Mouse (Mus musculus) forebrain, embryonic 13.5 days (tissue): ENCODE measurements around the gene Cuedc1. TPM values are rescaled to one million over a fixed set of nuclear protein-coding genes. Genes with fewer than 3 reads are reported as not detected.

Experiments used
- ATAC-seq: fragments of 200-750 bp; cut with Nextera tagmentation; 2 replicates; pipeline ENCODE4 v1.8.0; 2017
- H3K27ac ChIP-seq: fragments of 300-500 bp; sonication (generic); 2 replicates; pipeline ENCODE4 v1.5.1; 2015; ENCODE audit warnings: inconsistent platforms, mild to moderate bottlenecking, moderate library complexity
- H3K27me3 ChIP-seq: fragments of 300-500 bp; sonication (generic); 2 replicates; pipeline ENCODE4 v1.6.1; 2015; ENCODE audit warnings: mild to moderate bottlenecking, inconsistent platforms
- H3K36me3 ChIP-seq: fragments of 300-500 bp; sonication (generic); 2 replicates; pipeline ENCODE4 v1.6.1; 2015; ENCODE audit warnings: mild to moderate bottlenecking, inconsistent platforms; ENCODE audit not compliant: poor library complexity, severe bottlenecking
- H3K4me1 ChIP-seq: fragments of 300-500 bp; sonication (generic); 2 replicates; pipeline ENCODE4 v1.6.1; 2015; ENCODE audit warnings: inconsistent platforms
- H3K4me2 ChIP-seq: fragments of 300-500 bp; sonication (generic); 2 replicates; pipeline ENCODE4 v1.6.1; 2015; ENCODE audit warnings: inconsistent platforms, mild to moderate bottlenecking, moderate library complexity
- H3K4me3 ChIP-seq: fragments of 300-500 bp; sonication (generic); 2 replicates; pipeline ENCODE4 v1.5.1; 2015; ENCODE audit warnings: mild to moderate bottlenecking, inconsistent platforms
- H3K9ac ChIP-seq: fragments of 300-500 bp; sonication (generic); 2 replicates; pipeline ENCODE4 v1.6.1; 2015; ENCODE audit warnings: mild to moderate bottlenecking, inconsistent platforms
- H3K9me3 ChIP-seq: fragments of 300-500 bp; sonication (generic); replicated peaks from 2 replicates; pipeline ENCODE4 v1.6.1; 2016; ENCODE audit warnings: inconsistent platforms
- WGBS: fragments of 180-500 bp; shearing (Covaris S2); methylation state at CpG from one replicate; pipeline ENCODE4 v1.1.7; 2015; 5-methylcytosine and 5-hydroxymethylcytosine counted together
- polyA plus RNA-seq: library from polyadenylated mRNA; unstranded; fragments of >200 nt; fragmentation: Nextera tagmentation; extraction: Ambion mirVana; gene quantifications from 2 replicates; pipeline ENCODE4 v1.2.1, GENCODE M21; 2015

Gene Cuedc1
- polyA plus RNA-seq, 1 experiment from 2014 or later, result 37.4 TPM

GRCm38 (mm10) chr11:88144100-88144499 lies 46.2 kb downstream of the Cuedc1 start:
- Histone ChIP-seq H3K4me2 (no peak overlapping the region), H3K4me1 (peaks cover 63% of the 10 kb centered on the region), H3K4me3 (no peak overlapping the region), H3K9ac (no peak overlapping the region), H3K27ac (no peak overlapping the region), H3K9me3 (no peaks in the 10 kb centered on the region), H3K36me3 (peaks cover 3% of the 10 kb centered on the region; the same call in 1 of the 2 replicates), H3K27me3 (no peaks in the 10 kb centered on the region)
- 33% methylated on average over 4 of the region's 4 CpGs for WGBS
- ATAC-seq, result no peak

GRCm38 (mm10) chr11:88145214-88146006 lies 47.6 kb downstream of the Cuedc1 start:
- no peak for ATAC-seq
- H3K9me3 ChIP-seq, result no peaks in the 10 kb centered on the region
- peaks cover 3% of the 10 kb centered on the region; the same call in 1 of the 2 replicates for H3K36me3 ChIP-seq
- H3K4me1 ChIP-seq, result peaks cover 54% of the 10 kb centered on the region
- 0 out of 2 replicates have a peak overlapping the region, but pooled peaks have one; percentile 5 for H3K9ac ChIP-seq
- no peak overlapping the region for H3K27ac ChIP-seq
- H3K4me3 ChIP-seq, result no peak overlapping the region
- H3K4me2 ChIP-seq, result no peak overlapping the region
- no peaks in the 10 kb centered on the region for H3K27me3 ChIP-seq
- 89% methylated on average over 13 of the region's 13 CpGs for WGBS

GRCm38 (mm10) chr11:88146264-88147060 lies 48.6 kb downstream of the Cuedc1 start:
- no peaks in the 10 kb centered on the region for H3K9me3 ChIP-seq
- no peak for ATAC-seq
- no peak overlapping the region for H3K4me2 ChIP-seq
- peak overlapping the region; percentile 15; the same call in 1 of the 2 replicates for H3K27ac ChIP-seq
- peaks cover 3% of the 10 kb centered on the region; the same call in 1 of the 2 replicates for H3K36me3 ChIP-seq
- H3K27me3 ChIP-seq, result no peaks in the 10 kb centered on the region
- no peak overlapping the region for H3K4me3 ChIP-seq
- peaks cover 53% of the 10 kb centered on the region for H3K4me1 ChIP-seq
- peak overlapping the region; percentile 5; the same call in 1 of the 2 replicates for H3K9ac ChIP-seq
- 77% methylated on average over 12 of the region's 12 CpGs for WGBS

- 94% methylated on average over 5 of the region's 5 CpGs for WGBS
- Histone ChIP-seq H3K27ac (no peak overlapping the region), H3K4me1 (peaks cover 55% of the 10 kb centered on the region)
These were observed 49.5 kb downstream of the Cuedc1 start for GRCm38 (mm10) chr11:88147388-88147787.

DNA sequence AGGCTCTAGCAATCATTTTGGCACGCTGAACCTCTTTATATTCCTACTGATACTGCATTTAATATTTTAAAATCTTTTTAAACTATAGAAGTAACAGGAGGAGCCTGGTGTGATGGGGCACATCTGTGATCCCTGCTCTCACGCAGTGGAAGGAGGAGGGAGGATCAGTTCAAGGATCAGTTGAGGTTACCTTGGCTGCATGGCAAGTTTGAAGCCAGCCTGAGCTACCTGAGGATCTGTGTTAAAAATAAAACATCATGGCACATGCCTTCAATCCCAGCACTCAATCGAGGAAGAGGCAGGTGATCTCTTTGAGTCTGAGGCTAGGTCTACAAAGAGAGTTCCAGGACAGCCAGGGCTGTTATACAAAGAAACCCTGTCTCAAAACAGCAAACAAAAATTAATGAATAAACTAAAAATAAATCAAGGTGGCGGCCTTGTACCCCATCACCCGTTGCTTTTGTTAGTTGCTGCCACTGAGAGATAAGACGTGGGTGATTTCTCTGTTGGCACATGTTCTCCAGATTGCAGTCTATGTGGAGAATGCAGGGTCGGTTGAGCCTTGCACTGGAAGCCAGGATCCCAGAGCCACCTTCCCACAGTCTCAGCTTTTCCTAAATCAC lies 50.3 kb downstream of the Cuedc1 start:
- Histone ChIP-seq H3K9me3 (no peaks in the 10 kb centered on the region), H3K27me3 (no peaks in the 10 kb centered on the region), H3K4me1 (peaks cover 57% of the 10 kb centered on the region), H3K9ac (peak overlapping the region; percentile 13; the same call in 1 of the 2 replicates), H3K36me3 (peaks cover 3% of the 10 kb centered on the region; the same call in 1 of the 2 replicates), H3K27ac (peak overlapping the region; percentile 73), H3K4me2 (0 out of 2 replicates have a peak overlapping the region, but pooled peaks have one; percentile 19), H3K4me3 (no peak overlapping the region)
- ATAC-seq, result no peak
- 50% methylated on average over 7 of the region's 7 CpGs for WGBS

More at GRCm38 (mm10) chr11:88147388-88147787, 49.5 kb downstream of the Cuedc1 start:
- Histone ChIP-seq H3K9ac (no peak overlapping the region), H3K4me3 (no peak overlapping the region), H3K4me2 (no peak overlapping the region), H3K27me3 (no peaks in the 10 kb centered on the region), H3K9me3 (no peaks in the 10 kb centered on the region), H3K36me3 (peaks cover 3% of the 10 kb centered on the region; the same call in 1 of the 2 replicates)
- ATAC-seq, result no peak

DNA sequence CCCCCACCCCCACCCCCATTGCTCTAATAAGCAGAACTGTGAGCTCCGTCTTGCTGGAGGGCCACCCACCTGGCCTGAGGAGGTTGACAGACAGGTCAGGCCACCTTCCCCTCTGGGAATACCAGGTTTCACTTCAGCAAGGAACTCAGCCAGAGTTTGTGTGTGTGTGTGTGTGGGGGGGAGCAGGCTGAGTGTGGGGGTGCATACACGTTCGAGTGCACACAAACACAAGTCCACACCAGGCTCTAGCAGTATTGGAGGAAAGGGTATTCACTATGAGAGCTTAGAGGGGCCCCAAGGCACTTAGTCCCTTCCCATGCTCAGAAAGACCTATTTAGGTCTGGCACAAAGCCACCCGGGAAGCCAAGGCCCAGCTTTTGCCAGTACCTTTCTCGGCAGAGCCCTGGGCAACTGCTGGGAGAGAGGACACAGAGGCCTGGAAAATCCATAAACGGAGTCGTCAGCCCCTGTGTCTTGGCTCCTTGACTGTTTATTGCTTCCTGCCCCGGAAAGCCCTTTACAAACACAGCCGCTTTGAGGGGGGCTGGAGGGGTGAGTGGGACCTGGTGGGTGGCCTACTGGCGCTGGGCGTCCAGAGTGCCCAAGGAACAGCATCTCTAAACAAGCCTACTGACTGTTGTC lies 50.9 kb downstream of the Cuedc1 start:
- Histone ChIP-seq H3K4me3 (no peak overlapping the region), H3K27me3 (no peaks in the 10 kb centered on the region), H3K9ac (peak overlapping the region; percentile 35; the same call in 1 of the 2 replicates), H3K4me2 (peak overlapping the region; percentile 19; the same call in 1 of the 2 replicates), H3K36me3 (no peaks in the 10 kb centered on the region), H3K27ac (peak overlapping the region; percentile 73), H3K4me1 (peaks cover 59% of the 10 kb centered on the region), H3K9me3 (no peaks in the 10 kb centered on the region)
- WGBS, result 3% methylated on average over 11 of the region's 11 CpGs
- ATAC-seq, result peak; percentile 60

DNA sequence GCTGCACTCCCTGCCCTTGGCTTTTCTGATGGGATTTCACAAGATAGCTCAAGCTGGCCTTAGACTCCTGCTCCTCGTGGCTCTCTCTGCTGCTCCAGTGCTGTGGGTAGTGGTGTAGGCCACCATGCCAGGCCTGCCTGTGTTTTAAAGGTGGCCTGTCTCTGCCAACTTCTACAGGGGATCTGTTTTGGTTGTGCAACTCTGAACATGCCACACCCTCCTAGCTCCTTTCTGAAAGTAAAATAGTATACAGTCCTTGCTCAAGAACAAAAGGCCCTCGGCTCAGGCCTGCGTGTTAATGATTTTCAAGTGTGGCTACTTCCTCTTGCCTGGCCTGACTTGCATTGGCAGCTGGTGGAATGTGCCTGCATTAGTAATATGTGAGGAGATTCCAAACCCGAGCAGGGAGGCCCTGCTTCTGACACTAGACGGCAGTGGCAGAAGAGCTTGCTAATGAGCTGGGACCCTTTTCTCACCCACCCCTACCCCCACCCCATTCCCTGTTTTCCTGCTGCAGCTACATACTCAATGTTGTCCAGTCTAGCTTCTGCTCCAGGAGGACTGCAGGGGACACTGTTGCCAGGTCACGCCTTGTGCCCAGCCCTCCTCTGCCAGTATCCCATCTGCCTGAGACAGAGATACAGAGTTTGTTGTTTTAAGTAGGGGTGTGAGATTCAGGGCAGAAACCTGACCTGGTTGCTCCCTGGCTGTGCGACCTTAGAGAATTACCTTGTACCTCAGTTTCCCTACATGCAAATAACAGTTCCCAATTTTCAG lies 53.7 kb downstream of the Cuedc1 start:
- no peaks in the 10 kb centered on the region for H3K27me3 ChIP-seq
- no peaks in the 10 kb centered on the region for H3K9me3 ChIP-seq
- H3K27ac ChIP-seq, result peak overlapping the region; percentile 55
- no peak for ATAC-seq
- H3K9ac ChIP-seq, result peak overlapping the region; percentile 39; the same call in 1 of the 2 replicates
- 30% methylated on average over 7 of the region's 7 CpGs for WGBS
- H3K36me3 ChIP-seq, result no peaks in the 10 kb centered on the region
- H3K4me2 ChIP-seq, result no peak overlapping the region
- no peak overlapping the region for H3K4me3 ChIP-seq
- H3K4me1 ChIP-seq, result peaks cover 58% of the 10 kb centered on the region

GRCm38 (mm10) chr11:88153880-88154279 lies 56.0 kb downstream of the Cuedc1 start:
- Histone ChIP-seq H3K27ac (no peak overlapping the region), H3K4me3 (no peak overlapping the region), H3K4me2 (no peak overlapping the region), H3K9me3 (no peaks in the 10 kb centered on the region), H3K9ac (no peak overlapping the region), H3K36me3 (no peaks in the 10 kb centered on the region), H3K4me1 (peaks cover 51% of the 10 kb centered on the region), H3K27me3 (no peaks in the 10 kb centered on the region)
- ATAC-seq, result no peak
- WGBS, result 82% methylated on average over 5 of the region's 5 CpGs

DNA sequence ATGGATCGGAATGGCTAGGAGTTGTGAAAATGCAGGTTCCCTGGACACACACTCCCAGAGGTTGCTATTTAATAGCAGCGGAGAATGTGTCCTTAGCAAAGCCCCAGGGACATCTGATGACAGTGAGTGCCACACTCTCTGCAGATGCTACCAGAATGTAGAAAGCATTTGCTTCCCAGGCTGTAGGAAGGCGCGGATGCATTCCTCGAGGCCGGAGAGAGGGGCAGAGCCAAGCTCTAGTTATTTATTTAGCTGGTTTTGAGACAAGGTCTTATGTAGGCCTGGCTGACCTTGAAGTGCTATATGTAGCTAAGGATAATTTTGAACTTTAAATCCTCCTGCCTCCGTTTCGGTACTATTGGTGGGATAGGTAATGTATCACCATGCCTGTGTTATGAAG lies 56.6 kb downstream of the Cuedc1 start:
- H3K27ac ChIP-seq, result no peak overlapping the region
- no peak overlapping the region for H3K4me3 ChIP-seq
- peaks cover 51% of the 10 kb centered on the region for H3K4me1 ChIP-seq

DNA sequence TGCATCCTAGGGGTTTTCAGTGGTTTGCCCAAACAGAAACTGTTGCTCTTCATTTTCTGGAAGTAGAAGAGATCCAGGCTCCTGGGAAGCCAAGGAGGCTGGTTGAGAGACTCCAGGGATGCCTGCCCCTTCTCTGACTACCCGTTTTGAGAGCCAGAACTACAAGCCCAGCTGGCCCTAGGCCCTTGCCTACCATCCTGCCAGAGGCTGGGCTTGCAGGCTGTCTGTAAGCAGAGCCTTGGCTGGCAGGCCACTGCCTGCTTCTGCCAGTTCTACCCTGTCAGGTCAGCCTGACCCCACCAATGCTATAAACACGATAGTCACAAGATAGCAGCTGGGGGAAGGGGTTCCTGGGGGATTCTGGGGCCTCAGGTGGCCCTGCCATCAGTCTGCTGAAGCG lies 57.6 kb downstream of the Cuedc1 start:
- Histone ChIP-seq H3K36me3 (no peaks in the 10 kb centered on the region), H3K27me3 (no peaks in the 10 kb centered on the region), H3K27ac (no peak overlapping the region), H3K4me3 (no peak overlapping the region), H3K9me3 (no peaks in the 10 kb centered on the region), H3K4me2 (no peak overlapping the region), H3K4me1 (peaks cover 59% of the 10 kb centered on the region), H3K9ac (no peak overlapping the region)
- ATAC-seq, result no peak
- WGBS, result 75% methylated on average over 3 of the region's 3 CpGs

More for the DNA sequence above, 56.6 kb downstream of the Cuedc1 start:
- no peak for ATAC-seq
- Histone ChIP-seq H3K9me3 (no peaks in the 10 kb centered on the region), H3K9ac (no peak overlapping the region), H3K27me3 (no peaks in the 10 kb centered on the region), H3K36me3 (no peaks in the 10 kb centered on the region), H3K4me2 (no peak overlapping the region)
- WGBS, result 86% methylated on average over 8 of the region's 8 CpGs

DNA sequence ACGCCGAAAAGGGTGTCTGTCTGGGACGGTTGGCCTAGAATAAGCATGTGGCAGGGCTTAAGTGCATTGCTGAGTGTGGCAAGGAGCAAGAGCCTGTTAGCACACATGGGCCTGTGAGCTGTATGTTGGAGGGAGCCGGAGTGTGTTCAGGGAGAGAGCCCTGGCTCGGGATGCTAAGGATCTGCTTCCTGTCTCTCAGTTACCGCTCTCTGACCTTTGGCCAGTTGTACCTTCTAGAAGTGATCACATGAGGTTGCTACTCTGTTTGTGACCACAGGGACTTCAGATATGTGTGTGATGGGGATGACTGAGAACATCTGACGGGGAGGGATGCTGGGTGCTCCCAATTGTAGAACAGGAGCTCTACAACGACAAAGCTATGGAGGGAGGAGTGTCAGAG lies 58.1 kb downstream of the Cuedc1 start:
- H3K4me3 ChIP-seq, result no peak overlapping the region
- 67% methylated on average over 8 of the region's 8 CpGs for WGBS
- no peaks in the 10 kb centered on the region for H3K36me3 ChIP-seq
- ATAC-seq, result no peak
- H3K4me1 ChIP-seq, result peaks cover 61% of the 10 kb centered on the region
- no peak overlapping the region for H3K4me2 ChIP-seq
- peak overlapping the region; percentile 34; the same call in 1 of the 2 replicates for H3K9ac ChIP-seq
- no peaks in the 10 kb centered on the region for H3K9me3 ChIP-seq
- no peaks in the 10 kb centered on the region for H3K27me3 ChIP-seq
- H3K27ac ChIP-seq, result no peak overlapping the region
